ENCODE assay signal across 28 mouse cellular contexts in the genomic region with DNA sequence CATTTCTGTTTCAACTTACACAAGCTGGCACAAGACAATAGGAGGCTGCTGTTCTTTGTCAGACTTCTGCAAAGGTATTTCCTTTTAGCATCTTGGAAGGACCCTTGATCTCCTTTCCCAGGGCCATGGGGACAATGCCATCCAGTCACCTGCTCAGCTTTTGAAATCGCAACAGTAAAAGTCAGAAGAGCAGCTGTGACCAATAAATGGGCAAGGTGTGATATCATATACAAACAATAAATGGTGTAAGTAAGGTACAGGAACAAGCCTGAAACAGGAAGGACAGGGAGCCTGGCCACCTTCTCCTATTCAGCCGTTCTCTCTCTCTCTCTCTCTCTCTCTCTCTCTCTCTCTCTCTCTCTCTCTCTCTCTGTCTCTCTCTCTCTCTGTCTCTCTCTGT. TPM values are rescaled to one million over a fixed set of nuclear protein-coding genes. Genes with fewer than 3 reads are reported as not detected.
DNase-seq lines count a peak whose midpoint lies in the region; ATAC-seq and TF ChIP-seq lines count a peak whose summit lies in the region.
"Had no signal": no experiment of that assay in that cellular context is flagged by ENCODE, and none has a peak within 500 bp of the region (broad histone marks: within the 10 kb centered on the region; RNA-seq: fewer than 3 reads in every experiment).

No protein-coding gene starts in this region.

- H3K4me2 ChIP-seq in intestine, embryonic 14.5 days (ENCODE audit: low read length), result no peak overlapping the region
- H3K4me2 ChIP-seq in intestine, embryonic 16.5 days (ENCODE audit: low read depth, low read length), result no peak overlapping the region
- H3K4me2 ChIP-seq in stomach, embryonic 15.5 days, result no peak overlapping the region
- H3K4me2 ChIP-seq: embryonic facial prominence, embryonic 13.5 days; forebrain, embryonic 12.5 days; forebrain, embryonic 15.5 days; heart, embryonic 11.5 days; hindbrain, embryonic 12.5 days; hindbrain, embryonic 15.5 days had no signal

- peaks cover 6% of the 10 kb centered on the region for H3K4me1 ChIP-seq in intestine, embryonic 14.5 days (replicated peaks; ENCODE audit: control insufficient read depth, insufficient read depth, low read length)
- peaks cover 11% of the 10 kb centered on the region for H3K4me1 ChIP-seq in intestine, embryonic 16.5 days (ENCODE audit: control insufficient read depth, insufficient read depth, low read length)
- H3K4me1 ChIP-seq in stomach, embryonic 15.5 days, result peaks cover 13% of the 10 kb centered on the region; the same call in 1 of the 2 replicates
- H3K4me1 ChIP-seq: embryonic facial prominence, embryonic 13.5 days; forebrain, embryonic 12.5 days; forebrain, embryonic 15.5 days; hindbrain, embryonic 12.5 days; hindbrain, embryonic 15.5 days had no signal

- no peak overlapping the region for H3K9ac ChIP-seq in intestine, embryonic 14.5 days (ENCODE audit: low read length)
- H3K9ac ChIP-seq in intestine, embryonic 16.5 days (ENCODE audit: low read depth, low read length), result no peak overlapping the region
- H3K9ac ChIP-seq in stomach, embryonic 15.5 days, result no peak overlapping the region
- H3K9ac ChIP-seq: embryonic facial prominence, embryonic 13.5 days; forebrain, embryonic 12.5 days; forebrain, embryonic 15.5 days; hindbrain, embryonic 12.5 days; hindbrain, embryonic 15.5 days had no signal

- DNase-seq in intestine, embryonic 14.5 days (ENCODE audit: low spot score), result no peak
- no peak for DNase-seq in embryo, embryonic 11 days
- no peak for DNase-seq in left cerebral cortex, adult 2 months (ENCODE audit: extremely low spot score in 1 of 2, low spot score in 2 of 2)
- DNase-seq: adrenal gland, adult 2 months; adrenal gland, postnatal 14 days; B cell, adult 2 months; cerebellum, adult 11 months; cerebellum, adult 2 months; cerebellum, adult 9-11 months; cerebellum, postnatal 25 days; gastrocnemius, postnatal 14 days; heart, adult 11 months had no signal

- no peak for TF ChIP-seq CTCF in left cerebral cortex, adult 2 months (IDR thresholded peaks at IDR 0.05)

- H3K27ac ChIP-seq in intestine, embryonic 14.5 days (ENCODE audit: low read depth), result no peak overlapping the region
- peak overlapping the region; percentile 23 for H3K27ac ChIP-seq in intestine, embryonic 16.5 days (ENCODE audit: low read length)
- H3K27ac ChIP-seq in stomach, embryonic 15.5 days, result peak overlapping the region; percentile 48; the same call in 1 of the 2 replicates
- H3K27ac ChIP-seq in left cerebral cortex, adult 2 months, result no peak overlapping the region
- H3K27ac ChIP-seq: embryonic facial prominence, embryonic 10.5 days; embryonic facial prominence, embryonic 13.5 days; forebrain, embryonic 12.5 days; forebrain, embryonic 15.5 days; hindbrain, embryonic 12.5 days; hindbrain, embryonic 15.5 days had no signal

- intact Hi-C loops in left cerebral cortex, adult 2 months (cut with DNase I), result no loop called here

- H3K27me3 ChIP-seq in intestine, embryonic 14.5 days (replicated peaks; ENCODE audit: control insufficient read depth, insufficient read depth, low read length), result no peaks in the 10 kb centered on the region
- H3K27me3 ChIP-seq in intestine, embryonic 16.5 days (replicated peaks; ENCODE audit: control insufficient read depth, insufficient read depth, low read length), result no peaks in the 10 kb centered on the region
- no peaks in the 10 kb centered on the region for H3K27me3 ChIP-seq in stomach, embryonic 15.5 days (replicated peaks)
- H3K27me3 ChIP-seq: CH12.LX; embryonic facial prominence, embryonic 13.5 days; forebrain, embryonic 12.5 days; forebrain, embryonic 15.5 days; hindbrain, embryonic 12.5 days; hindbrain, embryonic 15.5 days; Patski had no signal

- WGBS in intestine, embryonic 14.5 days, result 69% methylated on average over 2 of the region's 2 CpGs
- WGBS in intestine, embryonic 16.5 days, result 51% methylated on average over 2 of the region's 2 CpGs
- WGBS in stomach, embryonic 15.5 days, result 53% methylated on average over 2 of the region's 2 CpGs

- no peak overlapping the region for H3K4me3 ChIP-seq in intestine, embryonic 14.5 days (ENCODE audit: low read depth, low read length)
- H3K4me3 ChIP-seq in intestine, embryonic 16.5 days (ENCODE audit: low read length), result no peak overlapping the region
- H3K4me3 ChIP-seq in stomach, embryonic 15.5 days (replicated peaks), result no peak overlapping the region
- no peak overlapping the region for H3K4me3 ChIP-seq in left cerebral cortex, adult 2 months
- H3K4me3 ChIP-seq: embryonic facial prominence, embryonic 10.5 days; embryonic facial prominence, embryonic 13.5 days; erythroblast, embryonic 14.5 days; forebrain, embryonic 12.5 days; forebrain, embryonic 15.5 days; hindbrain, embryonic 12.5 days; hindbrain, embryonic 15.5 days had no signal

- peak; percentile 30; the same call in 1 of the 2 replicates for ATAC-seq in intestine, embryonic 14.5 days (replicated peaks; ENCODE audit: low FRiP score, low TSS enrichment, low read depth)
- ATAC-seq in intestine, embryonic 16.5 days, result peak; percentile 84
- ATAC-seq in stomach, embryonic 15.5 days (ENCODE audit: insufficient read depth, low FRiP score, low read depth), result no peak
- no peak for ATAC-seq in activated CD4-positive, CD25-positive, alpha-beta regulatory T cell, adult 4 months
- ATAC-seq: forebrain, embryonic 15.5 days; Patski had no signal

- H3K9me3 ChIP-seq in intestine, embryonic 14.5 days (ENCODE audit: control insufficient read depth, low read length), result no peaks in the 10 kb centered on the region
- no peaks in the 10 kb centered on the region for H3K9me3 ChIP-seq in intestine, embryonic 16.5 days (ENCODE audit: control insufficient read depth, low read length)
- no peaks in the 10 kb centered on the region for H3K9me3 ChIP-seq in stomach, embryonic 15.5 days
- H3K9me3 ChIP-seq: embryonic facial prominence, embryonic 10.5 days; embryonic facial prominence, embryonic 13.5 days; forebrain, embryonic 12.5 days; forebrain, embryonic 15.5 days; G1E; hindbrain, embryonic 12.5 days; hindbrain, embryonic 15.5 days had no signal

- H3K36me3 ChIP-seq in intestine, embryonic 14.5 days (ENCODE audit: control insufficient read depth, insufficient read depth, low read length), result peaks cover 22% of the 10 kb centered on the region
- H3K36me3 ChIP-seq in intestine, embryonic 16.5 days (ENCODE audit: control insufficient read depth, insufficient read depth, low read length), result 0 out of 2 replicates have a peak, but pooled peaks cover 3% of the 10 kb centered on the region
- peaks cover 11% of the 10 kb centered on the region; the same call in 1 of the 2 replicates for H3K36me3 ChIP-seq in stomach, embryonic 15.5 days
- H3K36me3 ChIP-seq: forebrain, embryonic 12.5 days had no signal

RNA-seq across cellular contexts. Expression of gene Fads3, which starts 9.1 kb away (rescaled TPM):
- polyA plus RNA-seq in intestine, embryonic 14.5 days (2014; fragmentation: Nextera tagmentation; extraction: Ambion mirVana), result 8.4 and 11.5 TPM in 2 replicates
- 12.4 and 13.0 TPM in 2 replicates for polyA plus RNA-seq in intestine, embryonic 16.5 days (2015; fragmentation: Nextera tagmentation; extraction: Ambion mirVana)
- 17.2 and 17.6 TPM in 2 replicates for polyA plus RNA-seq in stomach, embryonic 15.5 days (2015; fragmentation: Nextera tagmentation; extraction: Ambion mirVana)
- not detected for polyA plus RNA-seq in activated CD4-positive, CD25-positive, alpha-beta regulatory T cell, adult 4 months (2017; shearing (Covaris generic))
- total RNA-seq in left cerebral cortex, adult 2 months (2021), result 10 to 100 TPM; 26.6 to 28.1 TPM

RNA-seq across cellular contexts. Expression of gene Rab3il1, which starts 49.0 kb away (rescaled TPM):
- 30.0 and 32.7 TPM in 2 replicates for polyA plus RNA-seq in intestine, embryonic 14.5 days (2014; fragmentation: Nextera tagmentation; extraction: Ambion mirVana)
- polyA plus RNA-seq in intestine, embryonic 16.5 days (2015; fragmentation: Nextera tagmentation; extraction: Ambion mirVana), result 45.7 and 48.8 TPM in 2 replicates
- polyA plus RNA-seq in stomach, embryonic 15.5 days (2015; fragmentation: Nextera tagmentation; extraction: Ambion mirVana), result 29.8 and 40.7 TPM in 2 replicates
- 1 to 10 TPM in 1 of 2 experiments, not detected in 1; 1.2 TPM for polyA plus RNA-seq in activated CD4-positive, CD25-positive, alpha-beta regulatory T cell, adult 4 months (2017; shearing (Covaris generic))
- 1 to 10 TPM; 9.4 TPM for total RNA-seq in left cerebral cortex, adult 2 months (2021)

RNA-seq across cellular contexts. Expression of gene Best1, which starts 49.0 kb away (rescaled TPM):
- polyA plus RNA-seq in intestine, embryonic 14.5 days (2014; fragmentation: Nextera tagmentation; extraction: Ambion mirVana), result 0.55 and 0.64 TPM in 2 replicates
- 0.42 and 0.72 TPM in 2 replicates for polyA plus RNA-seq in intestine, embryonic 16.5 days (2015; fragmentation: Nextera tagmentation; extraction: Ambion mirVana)
- polyA plus RNA-seq in stomach, embryonic 15.5 days (2015; fragmentation: Nextera tagmentation; extraction: Ambion mirVana), result 0.80 TPM in 2 replicates
- not detected for polyA plus RNA-seq in activated CD4-positive, CD25-positive, alpha-beta regulatory T cell, adult 4 months (2017; shearing (Covaris generic))
- total RNA-seq in left cerebral cortex, adult 2 months (2021), result under 1 TPM; 0.49 to 0.75 TPM
- total RNA-seq: common myeloid progenitor, adult 5-6 weeks; hematopoietic stem cell, adult 5-6 weeks had no signal
- polyA plus RNA-seq: erythroblast, embryonic 14.5 days; Patski had no signal

RNA-seq across cellular contexts. Expression of gene Fads2, which starts 51.1 kb away (rescaled TPM):
- polyA plus RNA-seq in intestine, embryonic 14.5 days (2014; fragmentation: Nextera tagmentation; extraction: Ambion mirVana), result 64.2 and 71.4 TPM in 2 replicates
- polyA plus RNA-seq in intestine, embryonic 16.5 days (2015; fragmentation: Nextera tagmentation; extraction: Ambion mirVana), result 206 and 216 TPM in 2 replicates
- 125 and 139 TPM in 2 replicates for polyA plus RNA-seq in stomach, embryonic 15.5 days (2015; fragmentation: Nextera tagmentation; extraction: Ambion mirVana)
- under 1 TPM; 0.19 to 0.29 TPM for polyA plus RNA-seq in activated CD4-positive, CD25-positive, alpha-beta regulatory T cell, adult 4 months (2017; shearing (Covaris generic))
- 100 to 1,000 TPM; 109 to 121 TPM for total RNA-seq in left cerebral cortex, adult 2 months (2021)

Comparison
In these comparisons a context has a peak if more than half of its experiments do, and no peak if none do; other contexts are left out.
1. H3K27ac ChIP-seq: peak in intestine, embryonic 16.5 days (single experiment) and stomach, embryonic 15.5 days (single experiment); none in intestine, embryonic 14.5 days (single experiment) and left cerebral cortex, adult 2 months (single experiment).
2. ATAC-seq: peak in intestine, embryonic 14.5 days (single experiment) and intestine, embryonic 16.5 days (single experiment); none in stomach, embryonic 15.5 days (single experiment) and activated CD4-positive, CD25-positive, alpha-beta regulatory T cell, adult 4 months (single experiment).
3. RNA of gene Rab3il1, which starts 49.0 kb away (polyA plus RNA-seq): 45.7 to 48.8 TPM in intestine, embryonic 16.5 days, 29.8 to 40.7 TPM in stomach, embryonic 15.5 days and 30.0 to 32.7 TPM in intestine, embryonic 14.5 days; 1.2 TPM in activated CD4-positive, CD25-positive, alpha-beta regulatory T cell, adult 4 months; every median in the first group is over 10 times any median in the second.